Mouse (Mus musculus): ENCODE data around the gene Ccdc6. TPM values are rescaled to one million over a fixed set of nuclear protein-coding genes. Genes with fewer than 3 reads are reported as not detected.

The Ccdc6 gene
- total and polyA plus RNA-seq, 3 experiments: 25.4 to 143 (median 42.0) TPM

GRCm38 (mm10) chr10:70195279-70195678, 98.4 kb downstream of the Ccdc6 start:
- Histone ChIP-seq H3K79me2 (ENCODE audit: control insufficient read depth, insufficient read depth, low read length, poor library complexity) (no peaks in the 10 kb centered on the region), H3K9ac (ENCODE audit: control insufficient read depth, low read depth, low read length, poor library complexity, severe bottlenecking) (peak overlapping the region; percentile 63), H3K36me3 (ENCODE audit: control insufficient read depth in 1 of 2, insufficient read depth in 2 of 2, low read length in 2 of 2) (peaks cover 0 to 14% of the 10 kb centered on the region in 2 experiments; a peak in 2 of 4 replicates), H3K27ac (ENCODE audit: control insufficient read depth, low read depth, low read length) (peak overlapping the region; percentile 76), H3K27me3 (ENCODE audit: control insufficient read depth in 1 of 2, insufficient read depth in 2 of 2, low read length in 2 of 2) (no peaks in the 10 kb centered on the region), H3K4me3 (ENCODE audit: control insufficient read depth in 1 of 2, insufficient read depth in 1 of 2, low read depth in 2 of 2, low read length in 2 of 2) (peak overlapping the region; percentile 15 to 38; a peak in 3 of 4 replicates), H3K4me1 (ENCODE audit: control insufficient read depth in 1 of 2, insufficient read depth in 2 of 2, low read length in 2 of 2) (peaks cover 0 to 17% of the 10 kb centered on the region in 2 experiments; a peak in 2 of 4 replicates), H3K9me3 (replicated peaks; ENCODE audit: insufficient read depth, low read length) (no peaks in the 10 kb centered on the region)
- peak; percentile 90 for DNase-seq (ENCODE audit: low read depth, low spot score)
- no peak for TF ChIP-seq ZC3H11A (IDR thresholded peaks at IDR 0.05; ENCODE audit: low read depth, low read length)
- TF ChIP-seq RCOR1 (IDR thresholded peaks at IDR 0.05; ENCODE audit: low read depth, low read length): no peak
- peak in 1 of 2 experiments; percentile 25; a peak in 1 of 4 replicates for TF ChIP-seq POLR2A (IDR thresholded peaks at IDR 0.05; ENCODE audit: control insufficient read depth in 1 of 2, insufficient read depth in 1 of 2, low read depth in 1 of 2, low read length in 2 of 2, poor library complexity in 1 of 2)
- no peak for TF ChIP-seq USF2 (IDR thresholded peaks at IDR 0.05; ENCODE audit: borderline replicate concordance in 1 of 2, insufficient read depth in 1 of 2, low read depth in 1 of 2, low read length in 2 of 2)
- TF ChIP-seq HCFC1 (IDR thresholded peaks at IDR 0.05; ENCODE audit: low read depth, low read length): peak; percentile 62; the same call in 1 of the 2 replicates
- TF ChIP-seq CHD1 (IDR thresholded peaks at IDR 0.05; ENCODE audit: low read depth, low read length): no peak
- TF ChIP-seq UBTF (IDR thresholded peaks at IDR 0.05; ENCODE audit: borderline replicate concordance, insufficient read depth, low read depth, low read length): no peak
- no peak for TF ChIP-seq NRF1 (IDR thresholded peaks at IDR 0.05; ENCODE audit: insufficient read depth, low read depth, low read length, poor library complexity, severe bottlenecking)
- no peak for TF ChIP-seq POLR2AphosphoS5 (IDR thresholded peaks at IDR 0.05; ENCODE audit: borderline replicate concordance, low read depth, low read length)
- TF ChIP-seq MXI1 (IDR thresholded peaks at IDR 0.05; ENCODE audit: low read depth, low read length): peak; percentile 65
- peak; percentile 34 to 54; a peak in 2 of 4 replicates for TF ChIP-seq EP300 (IDR thresholded peaks at IDR 0.05; ENCODE audit: low read depth in 1 of 2, low read length in 2 of 2)
- peak; percentile 41; the same call in 1 of the 2 replicates for TF ChIP-seq MAX (IDR thresholded peaks at IDR 0.05; ENCODE audit: low read length)
- TF ChIP-seq E2F4 (IDR thresholded peaks at IDR 0.05; ENCODE audit: borderline replicate concordance, low read depth, low read length): no peak
- TF ChIP-seq ELF1 (IDR thresholded peaks at IDR 0.05; ENCODE audit: low read depth, low read length): peak; percentile 87
- TF ChIP-seq TBP (IDR thresholded peaks at IDR 0.05; ENCODE audit: low read depth, low read length): peak; percentile 50; the same call in 1 of the 2 replicates
- no peak for TF ChIP-seq KAT2A (conservative IDR thresholded peaks at IDR 0.05; ENCODE audit: low read depth, low read length)
- no peak for TF ChIP-seq RAD21 (IDR thresholded peaks at IDR 0.05; ENCODE audit: low read depth, low read length)
- TF ChIP-seq GATA1 (IDR thresholded peaks at IDR 0.05; ENCODE audit: low read depth, low read length): peak; percentile 67
- no peak for TF ChIP-seq GABPA (IDR thresholded peaks at IDR 0.05; ENCODE audit: low read depth, low read length)
- no peak for TF ChIP-seq MEF2A (IDR thresholded peaks at IDR 0.05; ENCODE audit: extremely low read depth, insufficient replicate concordance, low read depth, low read length, poor library complexity, severe bottlenecking)
- no peak for TF ChIP-seq ZKSCAN1 (IDR thresholded peaks at IDR 0.05; ENCODE audit: low read depth, low read length)
- TF ChIP-seq ZMIZ1 (IDR thresholded peaks at IDR 0.05; ENCODE audit: low read depth, low read length): peak; percentile 52; the same call in 1 of the 2 replicates
- TF ChIP-seq MAFK (IDR thresholded peaks at IDR 0.05; ENCODE audit: borderline replicate concordance, low read depth, low read length): no peak
- no peak for TF ChIP-seq SMC3 (IDR thresholded peaks at IDR 0.05; ENCODE audit: low read depth, low read length)
- TF ChIP-seq SIN3A (IDR thresholded peaks at IDR 0.05; ENCODE audit: low read length): peak; percentile 61; the same call in 1 of the 2 replicates
- peak; percentile 75 for TF ChIP-seq ETS1 (IDR thresholded peaks at IDR 0.05; ENCODE audit: low read depth, low read length)
- no peak for TF ChIP-seq JUND (IDR thresholded peaks at IDR 0.05; ENCODE audit: low read depth, low read length)
- peak; percentile 50; the same call in 1 of the 2 replicates for TF ChIP-seq TCF12 (IDR thresholded peaks at IDR 0.05; ENCODE audit: low read depth, low read length)
- no peak for TF ChIP-seq NELFE (IDR thresholded peaks at IDR 0.05; ENCODE audit: low read depth, low read length)
- TF ChIP-seq POLR2AphosphoS2 (IDR thresholded peaks at IDR 0.05; ENCODE audit: low read length): no peak
- peak; percentile 77 for TF ChIP-seq USF1 (IDR thresholded peaks at IDR 0.05; ENCODE audit: low read depth, low read length)
- TF ChIP-seq MYC (IDR thresholded peaks at IDR 0.05; ENCODE audit: low read depth, low read length): peak; percentile 84; the same call in 1 of the 2 replicates
- TF ChIP-seq MAZ (IDR thresholded peaks at IDR 0.05; ENCODE audit: low read depth, low read length): no peak; the same call in 1 of the 2 replicates
- no peak for TF ChIP-seq CTCF (IDR thresholded peaks at IDR 0.05 in 2 of 3, conservative IDR thresholded peaks at IDR 0.05 in 1 of 3; ENCODE audit: control insufficient read depth in 1 of 3, insufficient read depth in 1 of 3, low read depth in 2 of 3, low read length in 3 of 3, poor library complexity in 1 of 3, severe bottlenecking in 1 of 3)
- no peak for TF ChIP-seq MYB (IDR thresholded peaks at IDR 0.05; ENCODE audit: low read depth, low read length)
- no peak for TF ChIP-seq CHD2 (IDR thresholded peaks at IDR 0.05; ENCODE audit: low read length)
- TF ChIP-seq BHLHE40 (IDR thresholded peaks at IDR 0.05; ENCODE audit: borderline replicate concordance, low read depth, low read length): no peak
